18 mouse cellular contexts compared by ENCODE assay signal in the genomic region with DNA sequence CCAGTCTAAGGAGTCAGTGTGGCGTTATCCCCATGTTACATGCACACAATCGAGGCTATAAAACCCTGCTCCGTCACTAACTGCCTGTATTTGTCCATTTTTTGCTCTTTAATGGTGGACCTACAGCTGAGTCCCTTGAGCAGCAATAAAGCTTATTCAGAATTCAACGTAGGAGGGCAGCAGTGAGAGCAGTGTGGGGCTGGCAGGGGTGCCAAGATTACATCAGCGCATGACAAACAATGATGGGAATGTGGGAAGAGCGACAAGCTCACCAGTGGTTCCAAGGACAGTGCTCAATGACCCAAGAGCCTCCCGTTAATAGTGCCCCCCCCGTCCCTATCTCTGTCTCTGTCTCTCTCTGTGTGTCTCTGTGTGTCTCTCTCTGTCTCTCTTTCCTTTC. TPM values are rescaled to one million over a fixed set of nuclear protein-coding genes. Genes with fewer than 3 reads are reported as not detected.
DNase-seq lines count a peak whose midpoint lies in the region; ATAC-seq and TF ChIP-seq lines count a peak whose summit lies in the region.
"Had no signal": no experiment of that assay in that cellular context is flagged by ENCODE, and none has a peak within 500 bp of the region (broad histone marks: within the 10 kb centered on the region; RNA-seq: fewer than 3 reads in every experiment).

No protein-coding gene starts in this region.

- peak; percentile 64 to 83 for DNase-seq in adrenal gland, adult (ENCODE audit: inconsistent age in 2 of 2, low spot score in 1 of 2)
- DNase-seq in adrenal gland, postnatal 4 days (ENCODE audit: low spot score in 2 of 2) = no peak
- DNase-seq in heart, postnatal 4 days = peak; percentile 11
- no peak for DNase-seq in heart, postnatal 36 days
- peak; percentile 35 for DNase-seq in liver, postnatal 0 days
- no peak for DNase-seq in liver
- DNase-seq in brain, embryonic 14.5 days (ENCODE audit: low read depth) = peak; percentile 65
- DNase-seq in urinary bladder, postnatal 25 days (ENCODE audit: low spot score) = no peak
- DNase-seq: gastrocnemius, adult 2 months; lung, embryonic 14.5 days; right cerebral cortex, postnatal 14 days; thymus, postnatal 4 days had no signal

- no peak for TF ChIP-seq EP300 in liver, postnatal 0 days (IDR thresholded peaks at IDR 0.05; ENCODE audit: low read depth)

- H3K4me2 ChIP-seq in liver, postnatal 0 days (ENCODE audit: low read depth, low read length) = no peak overlapping the region
- H3K4me2 ChIP-seq: embryonic facial prominence, embryonic 13.5 days; kidney, embryonic 15.5 days; lung, embryonic 14.5 days; midbrain, embryonic 15.5 days had no signal

- peaks cover 7% of the 10 kb centered on the region; the same call in 1 of the 2 replicates for H3K4me1 ChIP-seq in liver, postnatal 0 days (ENCODE audit: insufficient read depth)
- H3K4me1 ChIP-seq: embryonic facial prominence, embryonic 13.5 days; forebrain, embryonic 10.5 days; heart, embryonic 10.5 days; kidney, embryonic 15.5 days; midbrain, embryonic 15.5 days had no signal

- H3K27me3 ChIP-seq in liver, postnatal 0 days (ENCODE audit: insufficient read depth, low read length) = no peaks in the 10 kb centered on the region
- H3K27me3 ChIP-seq: embryonic facial prominence, embryonic 13.5 days; kidney, embryonic 15.5 days; midbrain, embryonic 15.5 days; Patski had no signal

- WGBS in liver, postnatal 0 days (ENCODE audit: insufficient replicate concordance) = 50% methylated on average over 8 of the region's 8 CpGs

- H3K4me3 ChIP-seq in liver, postnatal 0 days (ENCODE audit: low read depth, low read length) = no peak overlapping the region
- H3K4me3 ChIP-seq: embryonic facial prominence, embryonic 13.5 days; forebrain, embryonic 10.5 days; gastrocnemius, adult 2 months; heart, embryonic 10.5 days; kidney, embryonic 15.5 days; midbrain, embryonic 15.5 days had no signal

- H3K9me3 ChIP-seq in liver, postnatal 0 days (ENCODE audit: low read length) = no peaks in the 10 kb centered on the region
- H3K9me3 ChIP-seq: embryonic facial prominence, embryonic 13.5 days; forebrain, embryonic 10.5 days; heart, embryonic 10.5 days; kidney, embryonic 15.5 days; midbrain, embryonic 15.5 days had no signal

- H3K36me3 ChIP-seq in liver, postnatal 0 days (replicated peaks; ENCODE audit: insufficient read depth, low read length) = no peaks in the 10 kb centered on the region
- H3K36me3 ChIP-seq: embryonic facial prominence, embryonic 13.5 days; forebrain, embryonic 10.5 days; heart, embryonic 10.5 days; kidney, embryonic 15.5 days; midbrain, embryonic 15.5 days had no signal

- TF ChIP-seq POLR2A in brain, embryonic 14.5 days (IDR thresholded peaks at IDR 0.05; ENCODE audit: borderline replicate concordance, extremely low read depth, insufficient read depth, insufficient read length, poor library complexity, severe bottlenecking) = no peak

- TF ChIP-seq CTCF in liver, postnatal 0 days (IDR thresholded peaks at IDR 0.05; ENCODE audit: low read depth) = peak; percentile 47
- no peak for TF ChIP-seq CTCF in brain, embryonic 14.5 days (IDR thresholded peaks at IDR 0.05; ENCODE audit: borderline replicate concordance, extremely low read depth, insufficient read depth, insufficient read length)

- H3K9ac ChIP-seq in liver, postnatal 0 days (replicated peaks) = no peak overlapping the region
- H3K9ac ChIP-seq: embryonic facial prominence, embryonic 13.5 days; kidney, embryonic 15.5 days; lung, embryonic 14.5 days; midbrain, embryonic 15.5 days had no signal

- intact Hi-C loops in heart, postnatal 36 days (cut with DNase I) = loop anchor here (10.0 kb wide), 1 partner anchor 317 kb away; a partner anchor contains a TSS

- ATAC-seq in liver, postnatal 0 days = peak; percentile 61
- ATAC-seq: midbrain, embryonic 15.5 days; Patski had no signal

- no peak overlapping the region for H3K27ac ChIP-seq in liver, postnatal 0 days (ENCODE audit: low read depth)
- H3K27ac ChIP-seq: embryonic facial prominence, embryonic 13.5 days; forebrain, embryonic 10.5 days; gastrocnemius, adult 2 months; heart, embryonic 10.5 days; kidney, embryonic 15.5 days; midbrain, embryonic 15.5 days had no signal

RNA-seq across cellular contexts. Expression of a gene that starts 8.3 kb away (rescaled TPM):
- 10 to 100 TPM; 33.5 to 37.9 TPM for total RNA-seq in adrenal gland, postnatal 4 days (2021)
- 10 to 100 TPM; 26.4 to 28.0 TPM for total RNA-seq in heart, postnatal 4 days (2021)
- total RNA-seq in heart, postnatal 36 days (2021) = 1 to 10 TPM; 8.3 to 8.4 TPM
- polyA plus RNA-seq in liver, postnatal 0 days (2015; fragmentation: Nextera tagmentation; extraction: Ambion mirVana) = 44.8 and 45.8 TPM in 2 replicates
- polyA plus RNA-seq in brain, embryonic 14.5 days (2012; rRNA removed) = 29.3 and 35.7 TPM in 2 replicates

Comparison
In these comparisons a context has a peak if more than half of its experiments do, and no peak if none do; other contexts are left out.
1. DNase-seq: peak in adrenal gland, adult (2 of 2), heart, postnatal 4 days (single experiment), liver, postnatal 0 days (single experiment) and brain, embryonic 14.5 days (single experiment); none in adrenal gland, postnatal 4 days (0 of 2), heart, postnatal 36 days (0 of 2), liver (single experiment) and urinary bladder, postnatal 25 days (single experiment).